Mouse (Mus musculus): ENCODE data around the gene Gdnf.

GRCm38 (mm10) chr15:7841664-7842063 lies 31.0 kb downstream of the Gdnf start:
- TF ChIP-seq CTCF (IDR thresholded peaks at IDR 0.05; ENCODE audit: low read depth, low read length) (no peak), GATA1 (IDR thresholded peaks at IDR 0.05; ENCODE audit: borderline replicate concordance, low read length) (no peak), TAL1 (conservative IDR thresholded peaks at IDR 0.05; ENCODE audit: low read depth, low read length) (no peak)
